Mouse (Mus musculus) subcutaneous adipose tissue, adult 2 months (tissue): ENCODE data around the gene A730061H03Rik. TPM values are rescaled to one million over a fixed set of nuclear protein-coding genes. Genes with fewer than 3 reads are reported as not detected.

Experiments used
- polyA plus RNA-seq: library from polyadenylated mRNA; depleted of rRNA; stranded (reverse); fragments of >200 nt; gene quantifications from 2 replicates; pipeline ENCODE4 v1.2.3, GENCODE M21; 2012; ENCODE audit warnings: low replicate concordance; rRNA removed

Gene A730061H03Rik
- polyA plus RNA-seq = 2.9 and 3.1 TPM in 2 replicates

GRCm38 (mm10) chr14:55560202-55561073, at the start of gene A730061H03Rik:
TSS of gene A730061H03Rik (minus strand) at chr14:55560406.

GRCm38 (mm10) chr14:55603271-55603632, 43.0 kb upstream of the A730061H03Rik start, which contains the start of gene Irf9:
TSS of gene Irf9 (plus strand) at chr14:55603571.

GRCm38 (mm10) chr14:55591331-55591891, 31.2 kb upstream of the A730061H03Rik start, which contains the start of gene Rnf31:
TSS of gene Rnf31 (plus strand) at chr14:55591708.

GRCm38 (mm10) chr14:55590748-55591330, 30.6 kb upstream of the A730061H03Rik start, which contains the start of gene Psme2:
TSS of gene Psme2 (minus strand) at chr14:55591113.

GRCm38 (mm10) chr14:55584702-55585565, 24.7 kb upstream of the A730061H03Rik start, which contains the start of gene Emc9:
TSS of gene Emc9 (minus strand) at chr14:55585302.

GRCm38 (mm10) chr14:55577871-55578667, 17.9 kb upstream of the A730061H03Rik start, which contains the start of gene Psme1:
TSS of gene Psme1 (plus strand) at chr14:55578123.

GRCm38 (mm10) chr14:55575302-55575701, 15.1 kb upstream of the A730061H03Rik start, which contains the start of gene Fitm1:
TSS of gene Fitm1 (plus strand) at chr14:55575617.

GRCm38 (mm10) chr14:55559799-55560201, 406 bp downstream of the A730061H03Rik start, which contains the start of gene Dcaf11:
TSS of gene Dcaf11 (plus strand) at chr14:55560006.

GRCm38 (mm10) chr14:55540067-55540786, 20.0 kb downstream of the A730061H03Rik start, which contains the start of gene Pck2:
TSS of gene Pck2 (plus strand) at chr14:55540266.

GRCm38 (mm10) chr14:55524785-55525184, 35.4 kb downstream of the A730061H03Rik start, which contains the start of gene Nrl:
TSS of gene Nrl (minus strand) at chr14:55524981.

GRCm38 (mm10) chr14:55510125-55510731, 50.0 kb downstream of the A730061H03Rik start, which contains the start of gene Cpne6:
TSS of gene Cpne6 (plus strand) at chr14:55510445.

Other genes with a start within 250 kb of the A730061H03Rik start
- 57.4 and 80.1 TPM in 2 replicates for gene Dhrs4, start 81.6 kb downstream of the A730061H03Rik start, polyA plus RNA-seq
- 2.1 and 9.4 TPM in 2 replicates for gene Carmil3, start 69.8 kb downstream of the A730061H03Rik start, polyA plus RNA-seq
- 0.08 and 0.19 TPM in 2 replicates for gene Cpne6, start 50.0 kb downstream of the A730061H03Rik start, polyA plus RNA-seq
- not detected in 2 replicates for gene Nrl, start 35.4 kb downstream of the A730061H03Rik start, polyA plus RNA-seq
- gene Pck2, start 20.1 kb downstream of the A730061H03Rik start, polyA plus RNA-seq = 44.1 and 72.2 TPM in 2 replicates
- gene Dcaf11, start 400 bp downstream of the A730061H03Rik start, polyA plus RNA-seq = 79.4 and 81.9 TPM in 2 replicates
- 0.68 and 2.5 TPM in 2 replicates for gene Fitm1, start 15.2 kb upstream of the A730061H03Rik start, polyA plus RNA-seq
- gene Psme1, start 17.7 kb upstream of the A730061H03Rik start, polyA plus RNA-seq = 111 and 123 TPM in 2 replicates
- 34.6 and 113 TPM in 2 replicates for gene Emc9, start 24.9 kb upstream of the A730061H03Rik start, polyA plus RNA-seq
- gene Psme2, start 30.7 kb upstream of the A730061H03Rik start, polyA plus RNA-seq = 133 and 138 TPM in 2 replicates
- 27.9 and 42.1 TPM in 2 replicates for gene Rnf31, start 31.3 kb upstream of the A730061H03Rik start, polyA plus RNA-seq
- 39.3 and 81.5 TPM in 2 replicates for gene Irf9, start 43.2 kb upstream of the A730061H03Rik start, polyA plus RNA-seq
- 0.10 and 23.9 TPM in 2 replicates for gene Rec8, start 57.6 kb upstream of the A730061H03Rik start, polyA plus RNA-seq
- gene Ipo4, start 75.6 kb upstream of the A730061H03Rik start, polyA plus RNA-seq = 115 and 240 TPM in 2 replicates
- 1.3 and 8.1 TPM in 2 replicates for gene Gm49378, start 77.5 kb upstream of the A730061H03Rik start, polyA plus RNA-seq
- gene Tm9sf1, start 83.4 kb upstream of the A730061H03Rik start, polyA plus RNA-seq = 73.5 and 94.8 TPM in 2 replicates
- 0.77 and 1.5 TPM in 2 replicates for gene Tssk4, start 89.8 kb upstream of the A730061H03Rik start, polyA plus RNA-seq
- gene Mdp1, start 100.1 kb upstream of the A730061H03Rik start, polyA plus RNA-seq = 31.3 and 35.2 TPM in 2 replicates
- gene Gmpr2, start 111.5 kb upstream of the A730061H03Rik start, polyA plus RNA-seq = 28.6 and 31.3 TPM in 2 replicates
- 292 and 416 TPM in 2 replicates for gene Nedd8, start 111.7 kb upstream of the A730061H03Rik start, polyA plus RNA-seq
- gene Tinf2, start 121.4 kb upstream of the A730061H03Rik start, polyA plus RNA-seq = 12.3 and 17.1 TPM in 2 replicates
- gene Tgm1, start 153.5 kb upstream of the A730061H03Rik start, polyA plus RNA-seq = 0.60 and 2.2 TPM in 2 replicates
- gene Rabggta, start 161.9 kb upstream of the A730061H03Rik start, polyA plus RNA-seq = 34.6 and 47.9 TPM in 2 replicates
- gene Dhrs1, start 185.3 kb upstream of the A730061H03Rik start, polyA plus RNA-seq = 95.6 and 110 TPM in 2 replicates
- 14.6 and 30.0 TPM in 2 replicates for gene Nop9, start 185.3 kb upstream of the A730061H03Rik start, polyA plus RNA-seq
- 2.5 and 4.1 TPM in 2 replicates for gene Cideb, start 198.1 kb upstream of the A730061H03Rik start, polyA plus RNA-seq
- gene Ltb4r2, start 201.0 kb upstream of the A730061H03Rik start, polyA plus RNA-seq = 0.06 and 0.14 TPM in 2 replicates
- gene Ltb4r1, start 205.6 kb upstream of the A730061H03Rik start, polyA plus RNA-seq = 2.3 and 4.5 TPM in 2 replicates
- gene Adcy4, start 223.7 kb upstream of the A730061H03Rik start, polyA plus RNA-seq = 29.4 and 44.4 TPM in 2 replicates
- 14.6 and 21.8 TPM in 2 replicates for gene Ripk3, start 228.5 kb upstream of the A730061H03Rik start, polyA plus RNA-seq